24 mouse cellular contexts compared by ENCODE assay signal in genomic region chr2:71156446-71156845, GRCm38 (mm10). TPM values are rescaled to one million over a fixed set of nuclear protein-coding genes. Genes with fewer than 3 reads are reported as not detected.
DNase-seq lines count a peak whose midpoint lies in the region; ATAC-seq lines count a peak whose summit lies in the region.
"Had no signal": no experiment of that assay in that cellular context is flagged by ENCODE, and none has a peak within 500 bp of the region (broad histone marks: within the 10 kb centered on the region; RNA-seq: fewer than 3 reads in every experiment).

No protein-coding gene starts in this region.

- ATAC-seq in kidney, embryonic 16.5 days (ENCODE audit: low FRiP score, low TSS enrichment): no peak
- ATAC-seq: forebrain, postnatal 0 days; inflammation-experienced regulatory T-cells, adult 6 months had no signal

- no peaks in the 10 kb centered on the region; the same call in 1 of the 2 replicates for H3K4me1 ChIP-seq in kidney, embryonic 16.5 days (ENCODE audit: insufficient read depth, low read length)
- H3K4me1 ChIP-seq: limb, embryonic 12.5 days had no signal

- H3K27me3 ChIP-seq in kidney, embryonic 16.5 days (ENCODE audit: insufficient read depth, low read length): no peaks in the 10 kb centered on the region
- H3K27me3 ChIP-seq: hindbrain, embryonic 15.5 days; limb, embryonic 12.5 days; liver, embryonic 15.5 days had no signal

- no peak overlapping the region for H3K9ac ChIP-seq in kidney, embryonic 16.5 days (replicated peaks; ENCODE audit: low read length)
- H3K9ac ChIP-seq: forebrain, embryonic 12.5 days; forebrain, postnatal 0 days; hindbrain, embryonic 15.5 days; limb, embryonic 12.5 days; liver, embryonic 15.5 days; lung, embryonic 14.5 days had no signal

- peak; percentile 27 to 36 for DNase-seq in kidney, adult 8-10 months
- DNase-seq in testis, postnatal 10 days (ENCODE audit: low spot score): peak; percentile 63
- no peak for DNase-seq in testis, postnatal 14 days (ENCODE audit: low spot score)
- DNase-seq in adrenal gland, postnatal 25 days: peak; percentile 63
- peak; percentile 1 for DNase-seq in skeletal muscle tissue, adult 2 months (ENCODE audit: low read depth, low spot score)
- no peak for DNase-seq in layer of hippocampus, adult 9-10 months (ENCODE audit: low spot score)
- no peak for DNase-seq in heart, adult 18-20 months
- DNase-seq: B cell, adult 2 months; cerebellum, adult 8-10 months; embryo, embryonic 11 days; forebrain, postnatal 0 days; lung, embryonic 14.5 days; lung, postnatal 14 days; midbrain, embryonic 14.5 days; right cerebral cortex, postnatal 4 days; thymus, postnatal 14 days had no signal

- no peak overlapping the region for H3K27ac ChIP-seq in kidney, embryonic 16.5 days (ENCODE audit: low read length)
- H3K27ac ChIP-seq: forebrain, embryonic 12.5 days; hindbrain, embryonic 10.5 days; hindbrain, embryonic 15.5 days; kidney, postnatal 0 days; limb, embryonic 12.5 days; liver, embryonic 15.5 days had no signal

- peaks cover 6% of the 10 kb centered on the region; the same call in 1 of the 2 replicates for H3K9me3 ChIP-seq in kidney, embryonic 16.5 days (ENCODE audit: low read length)
- H3K9me3 ChIP-seq: forebrain, embryonic 12.5 days; hindbrain, embryonic 10.5 days; hindbrain, embryonic 15.5 days had no signal

- no peak overlapping the region for H3K4me3 ChIP-seq in kidney, embryonic 16.5 days (ENCODE audit: low read length)
- H3K4me3 ChIP-seq: forebrain, embryonic 12.5 days; hindbrain, embryonic 10.5 days; hindbrain, embryonic 15.5 days; limb, embryonic 12.5 days; liver, embryonic 15.5 days had no signal

- H3K4me2 ChIP-seq in kidney, embryonic 16.5 days (replicated peaks; ENCODE audit: low read depth, low read length): no peak overlapping the region
- H3K4me2 ChIP-seq: forebrain, embryonic 12.5 days; hindbrain, embryonic 15.5 days; limb, embryonic 12.5 days; liver, embryonic 15.5 days; lung, embryonic 14.5 days had no signal

- 84% methylated on average over 8 of the region's 8 CpGs for WGBS in kidney, embryonic 16.5 days

- H3K36me3 ChIP-seq in kidney, embryonic 16.5 days (ENCODE audit: insufficient read depth, low read length): no peaks in the 10 kb centered on the region
- H3K36me3 ChIP-seq: forebrain, embryonic 12.5 days; hindbrain, embryonic 10.5 days; hindbrain, embryonic 15.5 days; limb, embryonic 12.5 days; liver, embryonic 15.5 days had no signal

RNA-seq across cellular contexts. Expression of gene Cybrd1, which starts 38.7 kb away (rescaled TPM):
- 1.3 and 1.5 TPM in 2 replicates for polyA plus RNA-seq in kidney, embryonic 16.5 days (2015; fragmentation: Nextera tagmentation; extraction: Ambion mirVana)
- 0.48 and 0.58 TPM in 2 replicates for total RNA-seq in adrenal gland, postnatal 25 days (2021)
- total RNA-seq in heart, adult 18-20 months (2021): 1 to 10 TPM in 1 of 2 experiments, under 1 TPM in 1; 0.87 to 1.9 TPM

RNA-seq across cellular contexts. Expression of gene Dync1i2, which starts 55.1 kb away (rescaled TPM):
- polyA plus RNA-seq in kidney, embryonic 16.5 days (2015; fragmentation: Nextera tagmentation; extraction: Ambion mirVana): 76.1 and 85.8 TPM in 2 replicates
- total RNA-seq in adrenal gland, postnatal 25 days (2021): 100 and 101 TPM in 2 replicates
- 10 to 100 TPM; 60.3 to 62.0 TPM for total RNA-seq in heart, adult 18-20 months (2021)

Comparison
In these comparisons a context has a peak if more than half of its experiments do, and no peak if none do; other contexts are left out.
1. DNase-seq: peak in kidney, adult 8-10 months (2 of 2), testis, postnatal 10 days (single experiment), adrenal gland, postnatal 25 days (single experiment) and skeletal muscle tissue, adult 2 months (single experiment); none in testis, postnatal 14 days (single experiment), layer of hippocampus, adult 9-10 months (single experiment) and heart, adult 18-20 months (0 of 2).